Mouse (Mus musculus) kidney, adult 2 months (tissue): ENCODE results near the gene Cfl1.
A peak's percentile ranks its signal among the peaks of the same experiment; 100 is the strongest.

Experiments used
- CTCF ChIP-seq: fragments of 200-500 bp; conservative IDR thresholded peaks from 2 replicates; pipeline ENCODE4 v1.5.1; 2011; ENCODE audit warnings: low read depth, mild to moderate bottlenecking, control low read depth, low read length, moderate library complexity, mixed read lengths; ENCODE audit not compliant: insufficient read depth, insufficient read length
- POLR2A ChIP-seq: fragments of 200-500 bp; IDR thresholded peaks from one replicate; pipeline ENCODE4 v1.6.1; 2011; ENCODE audit warnings: low read depth, low read length, control low read depth

DNA sequence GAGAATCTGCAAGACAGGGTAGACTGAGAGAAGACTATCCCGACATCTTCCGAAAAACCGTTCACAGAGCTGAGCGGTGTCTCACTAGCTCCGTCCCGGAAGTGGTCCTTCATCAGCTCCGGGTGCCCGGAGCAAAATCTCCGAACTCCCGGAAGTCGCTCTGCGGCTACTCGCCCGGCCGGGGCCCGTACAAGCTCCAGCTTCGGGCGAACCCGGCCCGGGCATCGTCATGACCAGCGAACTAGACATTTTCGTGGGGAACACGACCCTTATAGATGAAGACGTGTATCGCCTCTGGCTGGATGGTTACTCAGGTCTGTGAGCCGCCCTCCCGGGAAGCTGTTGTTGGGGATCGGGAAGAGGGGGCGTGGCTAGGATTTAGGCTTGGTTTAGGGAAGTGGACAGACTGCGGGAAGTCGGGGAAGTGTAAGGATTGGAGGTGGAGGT, 29.8 kb upstream of the Cfl1 start, which contains the start of gene Fibp:
- no peak for TF ChIP-seq CTCF
- peak; percentile 45 for TF ChIP-seq POLR2A
